Mouse (Mus musculus): Measurements from ENCODE around the gene Faim2. TPM values are rescaled to one million over a fixed set of nuclear protein-coding genes. Genes with fewer than 3 reads are reported as not detected.

Faim2 gene
- polyA plus RNA-seq (2012; rRNA removed): 0.18 and 0.81 TPM in 2 replicates

DNA sequence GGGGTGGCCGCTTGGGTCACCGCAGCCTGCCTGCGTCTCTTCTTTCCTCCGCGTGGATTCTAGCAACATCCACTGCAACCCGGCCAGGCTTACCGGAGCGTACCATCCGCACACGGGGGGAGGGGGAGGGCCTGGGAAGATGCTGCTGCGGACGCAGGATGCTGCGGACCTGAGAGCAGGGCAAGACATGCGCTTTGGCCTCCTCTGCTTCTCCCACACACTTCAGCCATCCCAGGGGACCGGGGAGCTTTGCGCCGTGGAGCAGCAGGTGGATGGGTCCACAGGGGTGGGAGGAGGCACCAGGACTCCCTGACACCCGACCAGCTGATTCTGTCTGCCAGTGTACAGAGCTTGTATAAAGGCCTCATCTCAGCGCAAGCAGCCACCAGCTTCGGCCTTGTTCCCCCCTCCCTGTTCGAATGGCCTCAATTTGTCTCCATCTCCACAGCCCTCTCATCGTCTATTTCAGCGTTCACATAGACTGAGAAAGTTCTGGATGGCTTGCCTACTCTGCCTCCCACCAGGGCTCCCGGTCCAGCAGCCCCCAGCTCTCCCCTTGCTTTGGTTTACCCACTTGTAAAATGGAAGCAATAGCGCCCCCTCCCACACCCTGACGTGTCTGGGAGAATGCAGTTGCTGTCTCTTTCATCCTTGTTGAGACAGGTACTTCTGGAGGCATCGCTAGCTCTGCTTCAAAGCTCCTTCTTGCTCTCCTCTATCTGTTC, at the start of gene Faim2:
TSS of gene Faim2 (minus strand) at position 537 of the 725 bp plus-strand sequence.
- H3K27me3 ChIP-seq (ENCODE audit: control insufficient read depth, insufficient read depth, low read length): no peaks in the 10 kb centered on the region
- no peak for TF ChIP-seq CTCF (IDR thresholded peaks at IDR 0.05; ENCODE audit: borderline replicate concordance, control insufficient read depth, extremely low read depth, insufficient read depth, low read length, poor library complexity)
- no peak for TF ChIP-seq POLR2A (IDR thresholded peaks at IDR 0.05; ENCODE audit: control insufficient read depth, extremely low read depth, insufficient read depth, low read length, poor library complexity)
- no peak for DNase-seq
- H3K27ac ChIP-seq (ENCODE audit: control insufficient read depth, insufficient read depth, low read length): no peak within 1 kb of the TSS
- H3K4me3 ChIP-seq (ENCODE audit: control insufficient read depth, insufficient read depth, low read length): no peak within 1 kb of the TSS
- H3K4me1 ChIP-seq (replicated peaks; ENCODE audit: control insufficient read depth, insufficient read depth, low read length): peaks cover 7% of the 10 kb centered on the region
- WGBS: 38% methylated on average over 27 of the region's 27 CpGs
- H3K36me3 ChIP-seq (ENCODE audit: control insufficient read depth, insufficient read depth, low read length): no peaks in the 10 kb centered on the region

DNA sequence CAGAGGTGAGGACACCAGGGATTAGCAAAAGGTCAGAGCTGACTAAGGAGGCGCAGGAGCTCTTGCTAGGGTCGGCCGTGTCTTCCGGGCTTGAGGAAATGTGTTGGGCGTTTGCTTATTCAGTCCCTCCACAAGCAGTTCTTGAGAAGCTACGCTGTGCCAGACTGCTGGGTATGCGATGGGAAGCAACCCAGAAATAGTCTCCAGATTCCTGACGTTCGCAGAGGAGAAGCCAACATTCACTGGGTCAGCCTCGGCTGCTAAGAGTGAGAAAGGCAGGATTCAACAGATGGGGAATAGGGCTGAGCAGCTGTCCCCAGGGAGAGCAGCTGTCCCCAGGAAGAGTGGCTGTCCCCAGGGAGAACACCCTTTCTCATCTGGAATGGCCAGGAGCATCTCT, 41.2 kb upstream of the Faim2 start:
- H3K4me3 ChIP-seq (ENCODE audit: control insufficient read depth, insufficient read depth, low read length): no peak overlapping the region
- 86% methylated on average over 10 of the region's 10 CpGs for WGBS
- no peaks in the 10 kb centered on the region for H3K36me3 ChIP-seq (ENCODE audit: control insufficient read depth, insufficient read depth, low read length)
- TF ChIP-seq CTCF (IDR thresholded peaks at IDR 0.05; ENCODE audit: borderline replicate concordance, control insufficient read depth, extremely low read depth, insufficient read depth, low read length, poor library complexity): no peak
- no peak for TF ChIP-seq POLR2A (IDR thresholded peaks at IDR 0.05; ENCODE audit: control insufficient read depth, extremely low read depth, insufficient read depth, low read length, poor library complexity)
- no peak overlapping the region for H3K27ac ChIP-seq (ENCODE audit: control insufficient read depth, insufficient read depth, low read length)
- H3K27me3 ChIP-seq (ENCODE audit: control insufficient read depth, insufficient read depth, low read length): no peaks in the 10 kb centered on the region
- DNase-seq: no peak
- no peaks in the 10 kb centered on the region for H3K4me1 ChIP-seq (replicated peaks; ENCODE audit: control insufficient read depth, insufficient read depth, low read length)

DNA sequence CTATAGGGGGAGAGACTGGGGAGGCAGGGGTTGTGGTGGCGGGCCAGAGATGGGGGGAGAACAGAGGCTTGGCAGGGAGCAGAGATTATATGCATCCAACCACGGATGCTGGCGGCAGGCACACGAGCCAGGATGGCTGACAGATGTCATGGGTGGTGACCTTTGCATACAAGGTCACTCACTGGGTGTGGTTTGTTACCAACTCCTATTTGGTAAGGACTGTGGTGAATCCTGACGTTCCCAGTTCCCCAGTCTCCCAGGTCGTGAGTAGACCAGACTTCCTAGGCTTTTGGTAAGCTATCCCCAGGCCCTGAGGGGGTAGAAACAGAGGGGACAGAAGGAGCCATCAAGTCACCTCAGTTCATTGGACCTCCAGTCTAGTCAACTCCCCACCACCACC, 40.7 kb upstream of the Faim2 start:
- no peak for DNase-seq
- H3K27me3 ChIP-seq (ENCODE audit: control insufficient read depth, insufficient read depth, low read length): no peaks in the 10 kb centered on the region

DNA sequence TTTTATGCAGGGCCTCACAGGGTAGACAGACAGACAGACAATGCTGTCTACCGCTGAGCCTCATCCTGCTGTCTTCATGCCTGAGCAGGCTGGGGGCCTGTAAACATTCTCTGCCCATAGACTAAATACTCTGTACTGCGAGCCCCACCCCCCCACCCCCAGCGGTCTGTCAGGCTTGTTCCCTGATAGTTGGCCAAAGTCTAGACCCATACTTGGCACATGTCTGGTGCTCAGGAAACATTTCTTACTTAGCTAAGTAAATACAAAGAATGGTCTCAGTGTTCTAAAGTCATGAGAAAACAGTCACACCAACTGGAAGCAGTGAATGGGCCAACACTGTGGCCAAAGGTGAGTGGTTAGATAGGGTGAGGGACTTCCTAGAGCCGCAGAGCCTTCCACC, 39.4 kb upstream of the Faim2 start:
- DNase-seq: no peak
- 79% methylated on average over 4 of the region's 4 CpGs for WGBS
- H3K36me3 ChIP-seq (ENCODE audit: control insufficient read depth, insufficient read depth, low read length): no peaks in the 10 kb centered on the region
- no peaks in the 10 kb centered on the region for H3K27me3 ChIP-seq (ENCODE audit: control insufficient read depth, insufficient read depth, low read length)
- H3K4me1 ChIP-seq (replicated peaks; ENCODE audit: control insufficient read depth, insufficient read depth, low read length): no peaks in the 10 kb centered on the region
- H3K27ac ChIP-seq (ENCODE audit: control insufficient read depth, insufficient read depth, low read length): no peak overlapping the region
- no peak for TF ChIP-seq POLR2A (IDR thresholded peaks at IDR 0.05; ENCODE audit: control insufficient read depth, extremely low read depth, insufficient read depth, low read length, poor library complexity)
- no peak for TF ChIP-seq CTCF (IDR thresholded peaks at IDR 0.05; ENCODE audit: borderline replicate concordance, control insufficient read depth, extremely low read depth, insufficient read depth, low read length, poor library complexity)
- no peak overlapping the region for H3K4me3 ChIP-seq (ENCODE audit: control insufficient read depth, insufficient read depth, low read length)

More for the DNA sequence above, 40.7 kb upstream of the Faim2 start:
- Histone ChIP-seq H3K36me3 (ENCODE audit: control insufficient read depth, insufficient read depth, low read length) (no peaks in the 10 kb centered on the region), H3K4me1 (replicated peaks; ENCODE audit: control insufficient read depth, insufficient read depth, low read length) (no peaks in the 10 kb centered on the region), H3K4me3 (ENCODE audit: control insufficient read depth, insufficient read depth, low read length) (no peak overlapping the region), H3K27ac (ENCODE audit: control insufficient read depth, insufficient read depth, low read length) (no peak overlapping the region)
- WGBS: 88% methylated on average over 6 of the region's 6 CpGs
- TF ChIP-seq POLR2A (IDR thresholded peaks at IDR 0.05; ENCODE audit: control insufficient read depth, extremely low read depth, insufficient read depth, low read length, poor library complexity) (no peak), CTCF (IDR thresholded peaks at IDR 0.05; ENCODE audit: borderline replicate concordance, control insufficient read depth, extremely low read depth, insufficient read depth, low read length, poor library complexity) (no peak)

DNA sequence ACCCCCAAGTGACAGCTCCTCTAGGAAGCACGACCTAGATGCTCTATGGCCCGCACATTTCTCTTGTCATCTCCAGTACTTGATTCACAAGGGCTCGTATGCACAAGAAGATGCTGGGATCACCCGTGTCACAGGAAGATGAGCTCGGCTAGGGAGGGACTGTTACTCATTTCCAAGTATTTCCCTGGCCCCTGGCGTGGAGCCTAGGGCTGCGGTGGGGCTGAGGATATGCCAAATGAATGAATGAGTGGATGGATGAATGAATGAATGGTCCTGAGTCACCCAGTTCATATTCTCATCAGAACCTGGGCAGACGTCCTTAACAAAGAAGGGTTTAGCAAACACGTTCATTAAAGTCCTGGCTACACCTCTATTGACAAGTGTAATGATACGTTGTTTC, 32.3 kb upstream of the Faim2 start:
- no peak for TF ChIP-seq POLR2A (IDR thresholded peaks at IDR 0.05; ENCODE audit: control insufficient read depth, extremely low read depth, insufficient read depth, low read length, poor library complexity)
- TF ChIP-seq CTCF (IDR thresholded peaks at IDR 0.05; ENCODE audit: borderline replicate concordance, control insufficient read depth, extremely low read depth, insufficient read depth, low read length, poor library complexity): no peak
- WGBS: 87% methylated on average over 10 of the region's 10 CpGs
- Histone ChIP-seq H3K4me3 (ENCODE audit: control insufficient read depth, insufficient read depth, low read length) (no peak overlapping the region), H3K27ac (ENCODE audit: control insufficient read depth, insufficient read depth, low read length) (no peak overlapping the region), H3K4me1 (replicated peaks; ENCODE audit: control insufficient read depth, insufficient read depth, low read length) (no peaks in the 10 kb centered on the region), H3K36me3 (ENCODE audit: control insufficient read depth, insufficient read depth, low read length) (no peaks in the 10 kb centered on the region), H3K27me3 (ENCODE audit: control insufficient read depth, insufficient read depth, low read length) (no peaks in the 10 kb centered on the region)
- DNase-seq: no peak

DNA sequence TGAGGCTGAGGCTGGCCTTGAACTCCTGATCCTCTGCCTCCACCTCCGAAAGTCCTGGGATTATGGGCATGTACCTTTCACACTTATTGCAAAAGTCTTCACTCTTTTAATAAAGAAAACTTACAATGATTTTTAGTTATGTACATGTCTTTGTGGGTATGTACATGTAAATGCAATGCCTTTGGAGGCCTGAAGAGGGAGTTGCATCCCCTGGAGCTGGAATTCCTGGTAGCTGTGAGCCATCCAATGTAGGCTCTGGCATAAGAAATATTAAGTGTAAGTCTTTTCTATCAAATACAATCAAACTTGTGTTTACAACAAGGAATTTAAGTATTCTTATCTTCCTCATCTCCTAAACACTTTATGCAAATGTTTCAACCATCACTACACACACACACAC, 31.0 kb upstream of the Faim2 start:
- Histone ChIP-seq H3K36me3 (ENCODE audit: control insufficient read depth, insufficient read depth, low read length) (no peaks in the 10 kb centered on the region), H3K4me1 (replicated peaks; ENCODE audit: control insufficient read depth, insufficient read depth, low read length) (no peaks in the 10 kb centered on the region), H3K27me3 (ENCODE audit: control insufficient read depth, insufficient read depth, low read length) (no peaks in the 10 kb centered on the region), H3K27ac (ENCODE audit: control insufficient read depth, insufficient read depth, low read length) (no peak overlapping the region), H3K4me3 (ENCODE audit: control insufficient read depth, insufficient read depth, low read length) (no peak overlapping the region)
- no peak for TF ChIP-seq POLR2A (IDR thresholded peaks at IDR 0.05; ENCODE audit: control insufficient read depth, extremely low read depth, insufficient read depth, low read length, poor library complexity)
- no peak for TF ChIP-seq CTCF (IDR thresholded peaks at IDR 0.05; ENCODE audit: borderline replicate concordance, control insufficient read depth, extremely low read depth, insufficient read depth, low read length, poor library complexity)
- DNase-seq: no peak
- 91% methylated on average over 1 of the region's 1 CpGs for WGBS

All from thymus, adult 2 months (tissue).